Mouse (Mus musculus) brain, embryonic 18.5 days (tissue): ENCODE measurements around the gene Fam168b.

Experiments
- DNase-seq: peaks from one replicate; pipeline ENCODE4 v3.0.0-alpha.2; 2012; ENCODE audit warnings: low read depth, low spot score

The Fam168b gene

GRCm38 (mm10) chr1:34842887-34843618, at the start of gene Fam168b:
Gene Fam168b (minus strand): TSS chr1:34843065.
- peak; percentile 76 for DNase-seq

- no peak for DNase-seq
These were observed 49.6 kb upstream of the Fam168b start for GRCm38 (mm10) chr1:34892466-34892865.

DNA sequence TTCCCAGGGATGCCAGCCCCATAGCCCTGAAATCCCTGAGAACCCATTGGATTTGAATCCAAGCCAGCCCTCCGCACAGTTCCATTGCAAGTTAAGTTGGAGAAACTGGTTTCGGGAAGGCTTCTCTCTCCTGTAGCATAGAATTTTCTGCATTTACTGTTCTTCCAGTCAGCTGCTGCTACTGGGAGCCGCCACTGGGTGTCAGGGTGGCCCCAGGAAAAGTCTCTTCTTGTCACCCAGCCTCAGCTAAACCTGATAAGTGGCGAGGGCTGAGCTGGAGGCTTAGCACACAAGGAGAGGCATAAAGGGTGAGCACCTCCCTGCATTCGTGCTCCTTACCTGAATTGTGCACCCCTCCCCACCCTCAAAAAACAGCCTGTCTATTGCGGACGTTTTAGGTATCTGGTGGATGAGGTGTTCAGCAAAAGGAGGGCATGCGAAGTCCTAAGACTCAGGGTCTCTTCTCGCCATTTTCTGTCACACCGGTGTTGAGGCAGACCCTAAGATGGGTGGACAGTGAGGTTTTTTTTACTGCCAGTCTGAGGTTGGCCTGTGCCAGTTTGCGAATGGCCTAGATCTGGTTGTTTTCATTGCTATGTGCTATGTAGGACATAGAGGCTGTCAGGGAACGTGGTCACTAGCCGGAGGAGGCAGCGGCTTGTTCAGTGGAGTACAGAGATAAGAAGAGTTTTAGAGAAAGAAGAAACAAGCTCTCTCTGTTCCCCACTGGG, 48.9 kb upstream of the Fam168b start:
- peak; percentile 56 for DNase-seq

DNA sequence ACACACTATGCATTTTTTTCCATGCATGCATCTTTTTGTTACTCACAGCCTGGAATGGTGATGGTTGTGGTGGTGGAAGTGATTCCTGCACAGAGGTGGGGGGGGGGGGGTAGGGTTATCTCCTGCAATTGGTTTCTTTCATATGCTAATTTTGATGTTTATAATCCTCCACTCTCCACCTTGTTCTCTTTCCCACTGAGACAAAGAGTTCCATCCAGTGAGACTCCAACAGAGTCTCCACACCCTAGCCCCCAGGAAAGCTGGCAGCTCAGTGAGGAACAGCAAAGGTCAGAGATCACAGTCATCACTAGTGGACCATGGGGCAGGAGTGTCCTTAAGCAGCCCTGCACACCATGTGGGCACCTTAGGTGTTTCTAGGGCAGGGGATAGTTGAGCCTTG, 40.9 kb upstream of the Fam168b start:
- DNase-seq: no peak

DNA sequence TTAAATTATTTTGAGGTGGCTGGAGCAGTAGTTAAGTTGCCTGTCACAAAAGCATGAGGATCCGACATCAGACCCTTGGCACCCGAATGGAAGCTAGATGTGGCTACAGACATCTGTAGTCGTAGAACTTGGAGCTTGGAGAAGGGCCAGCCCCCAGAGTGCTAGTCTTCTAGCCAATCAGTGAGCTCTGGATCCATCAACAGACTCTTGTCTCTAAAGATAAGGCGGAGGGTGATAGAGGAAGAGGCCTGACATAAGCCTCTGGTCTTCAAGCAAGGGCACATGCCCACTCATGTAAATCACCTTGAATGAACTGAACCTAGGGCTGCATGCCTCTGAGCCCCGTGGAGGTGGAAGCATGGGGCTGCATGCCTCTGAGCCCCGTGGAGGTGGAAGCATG, 36.7 kb upstream of the Fam168b start:
- DNase-seq: no peak

DNA sequence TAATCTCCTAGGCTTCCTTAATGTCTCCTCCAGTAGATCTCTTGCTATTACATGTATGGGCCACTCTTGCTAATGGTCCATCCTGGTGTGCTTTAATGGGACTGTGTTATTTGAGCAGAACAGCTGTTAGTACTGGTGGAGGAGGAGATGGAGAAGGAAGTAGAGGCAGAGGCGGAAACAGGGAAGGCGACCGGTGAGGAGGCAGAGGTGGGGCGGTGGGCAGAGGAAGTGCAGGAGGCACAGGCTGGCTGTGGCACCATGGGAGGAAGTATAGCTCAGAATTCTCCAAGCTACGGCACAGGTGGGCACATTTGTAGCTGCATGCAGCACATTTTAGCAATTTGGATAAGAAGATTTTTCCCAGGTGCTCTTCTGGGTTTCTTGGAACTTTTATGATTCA, 30.7 kb upstream of the Fam168b start:
- DNase-seq: no peak

DNA sequence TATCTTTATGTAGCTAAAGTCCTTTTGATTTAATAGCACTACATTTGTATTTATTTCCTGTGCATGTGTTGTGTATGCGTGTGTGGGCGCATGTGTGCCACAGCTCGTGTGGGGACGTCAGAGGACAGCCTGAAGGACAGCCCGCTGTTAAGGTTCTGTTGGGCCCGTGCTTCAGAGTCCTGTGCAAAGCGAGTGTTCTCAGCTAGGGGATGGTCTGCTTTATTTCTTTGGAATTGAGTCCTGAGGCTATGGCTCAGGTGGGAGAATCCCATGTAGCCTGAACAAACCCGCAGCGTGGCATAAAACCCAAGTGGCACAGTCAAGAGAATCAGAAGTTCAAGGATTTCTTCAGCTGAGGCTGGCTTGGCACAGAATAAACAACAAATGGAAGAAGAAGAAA, 28.3 kb upstream of the Fam168b start:
- DNase-seq: no peak

DNA sequence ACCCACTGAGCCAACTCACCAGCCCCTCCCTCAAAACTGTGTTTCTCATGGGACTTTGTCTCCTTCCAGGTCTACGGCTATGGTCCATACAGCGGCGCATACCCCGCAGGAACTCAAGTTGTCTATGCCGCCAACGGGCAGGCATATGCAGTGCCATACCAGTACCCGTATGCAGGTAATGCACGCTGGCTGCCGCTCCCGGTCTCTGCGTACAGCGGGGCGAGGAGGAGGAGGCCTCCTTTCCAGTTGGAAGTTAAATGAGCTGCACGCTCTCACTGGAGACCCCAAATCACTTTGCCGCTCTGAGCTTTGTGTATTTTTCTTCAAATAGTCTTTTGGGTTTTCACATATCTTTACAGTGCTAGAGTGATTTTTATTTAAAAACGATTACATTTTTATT, 26.4 kb upstream of the Fam168b start:
- DNase-seq: no peak

DNA sequence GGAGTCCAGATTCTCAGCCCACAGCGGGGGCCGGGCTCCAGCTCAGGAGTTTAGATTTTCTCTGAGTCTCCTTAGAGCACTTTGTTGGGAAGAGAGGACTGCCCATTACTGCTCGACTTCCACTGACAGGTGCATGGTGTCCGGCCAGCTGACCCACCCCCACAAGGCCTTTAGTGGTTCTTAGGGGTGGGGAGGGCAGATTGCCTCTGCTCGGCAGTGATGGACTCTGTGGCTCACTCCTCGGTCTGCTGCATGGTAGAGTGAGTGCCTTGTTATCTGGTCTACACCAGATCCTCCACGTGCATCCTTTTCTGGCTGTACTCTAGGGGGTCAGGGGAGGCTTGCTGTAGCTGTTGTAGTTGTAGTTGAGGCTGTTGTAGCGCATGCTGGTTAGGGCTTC, 25.5 kb upstream of the Fam168b start:
- no peak for DNase-seq

- DNase-seq: no peak
These were observed 24.7 kb upstream of the Fam168b start for GRCm38 (mm10) chr1:34867574-34867955.

DNA sequence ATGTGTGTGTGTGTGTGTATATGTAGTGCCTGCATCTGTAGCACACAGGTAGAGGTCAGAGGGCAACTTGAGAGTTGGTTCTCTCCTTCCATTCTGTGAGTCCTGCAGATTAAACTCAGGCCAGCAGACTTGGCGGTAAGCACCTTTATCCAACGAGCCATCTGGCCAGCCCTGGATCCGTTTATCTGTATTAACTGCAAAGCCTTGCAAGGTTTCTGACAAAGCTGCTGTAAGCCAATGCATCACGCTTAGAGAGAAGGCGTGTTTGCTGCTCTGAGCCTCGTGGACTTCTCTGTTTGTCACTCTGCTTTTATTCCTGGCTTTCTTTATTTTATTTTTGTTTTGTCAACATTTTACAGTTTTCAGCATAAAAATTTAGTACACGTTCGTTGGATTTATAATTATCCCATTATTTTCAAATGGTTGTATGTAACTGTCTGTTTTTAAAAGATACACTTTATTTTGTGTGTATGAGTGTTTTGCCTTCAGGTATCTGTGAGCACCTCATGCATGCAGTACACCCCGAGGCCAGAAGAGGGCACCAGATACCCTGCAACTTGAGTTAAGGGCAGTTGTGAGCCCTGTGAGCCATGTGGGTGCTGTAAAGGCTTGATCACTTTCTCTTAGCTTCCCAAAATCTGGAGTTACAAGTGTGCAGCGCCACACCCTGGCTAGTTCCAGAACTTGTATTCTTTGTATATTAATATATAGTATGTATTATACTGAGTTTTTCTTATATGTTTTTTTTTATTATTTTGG, 24.1 kb upstream of the Fam168b start:
- DNase-seq: no peak

DNA sequence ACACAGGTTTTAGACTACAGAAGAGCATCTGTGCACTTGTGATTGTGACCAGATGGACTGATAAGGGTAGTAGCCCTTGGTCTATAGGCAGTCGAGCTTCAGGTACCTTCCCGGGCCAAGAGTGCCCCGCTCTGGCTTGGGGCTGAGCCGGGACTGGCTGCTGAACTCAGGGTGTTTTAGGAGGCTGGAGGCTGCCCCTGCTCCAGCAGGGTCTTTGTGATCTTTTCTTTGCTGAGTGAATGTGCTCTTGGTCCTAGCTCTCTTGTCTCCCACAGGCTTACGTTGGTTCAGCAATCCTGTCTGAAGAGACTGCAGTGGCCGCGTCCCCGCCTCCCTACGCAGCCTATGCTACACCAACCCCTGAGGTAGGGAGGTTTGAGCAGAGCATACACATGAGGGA, 23.0 kb upstream of the Fam168b start:
- DNase-seq: no peak

- no peak for DNase-seq
These were observed 21.4 kb upstream of the Fam168b start for GRCm38 (mm10) chr1:34864243-34864642.

DNA sequence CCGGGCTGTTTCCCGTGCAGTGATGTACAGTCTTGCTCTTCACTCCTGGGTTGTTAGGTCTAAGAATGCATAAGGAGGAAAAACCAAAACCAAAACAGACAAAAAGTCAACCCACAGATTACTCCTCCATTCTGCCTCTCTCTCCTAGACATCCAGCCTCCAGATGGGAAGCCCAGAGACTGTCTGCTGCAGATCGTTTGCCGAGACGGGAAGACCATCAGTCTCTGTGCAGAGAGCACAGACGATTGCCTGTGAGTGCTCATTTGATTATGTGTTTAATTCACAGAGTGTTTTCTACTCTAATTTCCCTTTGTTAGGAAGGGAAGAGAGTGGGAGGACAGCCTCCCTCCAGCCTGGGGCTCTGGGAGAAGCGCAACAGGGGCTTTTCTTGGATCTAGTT, 20.5 kb upstream of the Fam168b start:
- no peak for DNase-seq

GRCm38 (mm10) chr1:34862877-34863276, 20.0 kb upstream of the Fam168b start:
- DNase-seq: no peak

- no peak for DNase-seq
These were observed 17.3 kb upstream of the Fam168b start for GRCm38 (mm10) chr1:34860205-34860604.

DNA sequence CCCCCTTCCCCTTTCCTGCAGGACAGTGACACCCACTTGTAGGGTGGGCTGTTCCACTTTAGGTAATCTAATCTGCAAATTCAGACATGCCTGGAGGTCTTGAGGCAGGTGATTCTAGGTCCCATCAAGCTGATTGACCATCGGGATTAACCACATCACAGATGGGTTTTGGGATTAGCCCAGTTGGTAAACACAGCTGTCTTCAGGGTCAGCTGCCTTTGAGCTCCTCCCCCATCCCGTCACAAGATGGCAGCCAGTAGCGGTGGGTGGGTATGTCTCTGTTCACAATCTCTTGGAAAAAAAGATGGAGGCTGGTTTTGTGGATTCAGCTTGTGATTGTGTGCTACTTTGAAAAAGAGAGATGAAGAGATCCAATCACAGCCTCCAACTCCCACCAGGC, 16.9 kb upstream of the Fam168b start:
- DNase-seq: no peak

GRCm38 (mm10) chr1:34858671-34859070, 15.8 kb upstream of the Fam168b start:
- DNase-seq: no peak

GRCm38 (mm10) chr1:34855056-34855739, 12.3 kb upstream of the Fam168b start:
- no peak for DNase-seq

GRCm38 (mm10) chr1:34853786-34854185, 10.9 kb upstream of the Fam168b start:
- DNase-seq: no peak

- DNase-seq: no peak
These were observed 9.4 kb upstream of the Fam168b start for GRCm38 (mm10) chr1:34852116-34852878.
